Mouse (Mus musculus) brain, embryonic 14.5 days (tissue): ENCODE measurements at regions not wholly inside any gene's neighbourhood (a gene's known extent, or its start where the extent isn't known, plus 50 kb on each side); places are given as distances from the start of the nearest gene placed in this dataset.

Experiments used
- CTCF ChIP-seq: fragments of 200-500 bp; IDR thresholded peaks from 2 replicates; pipeline ENCODE4 v1.5.1; 2012; ENCODE audit warnings: inconsistent platforms, mild to moderate bottlenecking, moderate library complexity, borderline replicate concordance; ENCODE audit not compliant: insufficient read depth, insufficient read length; ENCODE audit errors: extremely low read depth
- POLR2A ChIP-seq: fragments of 200-500 bp; IDR thresholded peaks from 2 replicates; pipeline ENCODE4 v1.6.1; 2012; ENCODE audit warnings: mild to moderate bottlenecking, inconsistent platforms, borderline replicate concordance; ENCODE audit not compliant: poor library complexity, insufficient read depth, insufficient read length, severe bottlenecking; ENCODE audit errors: extremely low read depth

GRCm38 (mm10) chr4:31561183-31561582 is 402.7 kb upstream of the Map3k7 start:
- no peak for TF ChIP-seq CTCF
- no peak for TF ChIP-seq POLR2A
